Mouse (Mus musculus) heart, postnatal 0 days (tissue): ENCODE data around the gene Col4a2. TPM values are rescaled to one million over a fixed set of nuclear protein-coding genes. Genes with fewer than 3 reads are reported as not detected.

Experiments used
- ATAC-seq: fragments of 200-750 bp; cut with Nextera tagmentation; 2 replicates; pipeline ENCODE4 v1.8.0; 2017; ENCODE audit warnings: low read depth, moderate number of reproducible peaks, moderate library complexity; ENCODE audit not compliant: insufficient read depth
- DNase-seq: peaks from one replicate; pipeline ENCODE4 v3.0.0-alpha.2; 2016; ENCODE audit warnings: low spot score
- H3K27ac ChIP-seq: fragments of 300-500 bp; sonication (generic); 2 replicates; pipeline ENCODE4 v1.5.1; 2014; ENCODE audit warnings: low read depth, mild to moderate bottlenecking
- H3K27me3 ChIP-seq: fragments of 300-500 bp; sonication (generic); 2 replicates; pipeline ENCODE4 v1.6.1; 2014; ENCODE audit warnings: low read length, mixed read lengths; ENCODE audit not compliant: control insufficient read depth, insufficient read depth
- H3K36me3 ChIP-seq: fragments of 300-500 bp; sonication (generic); replicated peaks from 2 replicates; pipeline ENCODE4 v1.6.1; 2014; ENCODE audit warnings: low read length, mixed read lengths; ENCODE audit not compliant: control insufficient read depth, insufficient read depth
- H3K4me1 ChIP-seq: fragments of 300-500 bp; sonication (generic); 2 replicates; pipeline ENCODE4 v1.6.1; 2014; ENCODE audit warnings: antibody characterized with exemption; ENCODE audit not compliant: control insufficient read depth, insufficient read depth
- H3K4me2 ChIP-seq: fragments of 300-500 bp; sonication (generic); 2 replicates; pipeline ENCODE4 v1.6.1; 2014; ENCODE audit warnings: low read depth, mild to moderate bottlenecking, low read length, moderate library complexity
- H3K4me3 ChIP-seq: fragments of 300-500 bp; sonication (generic); 2 replicates; pipeline ENCODE4 v1.5.1; 2014; ENCODE audit warnings: low read depth, low read length
- H3K9ac ChIP-seq: fragments of 300-500 bp; sonication (generic); replicated peaks from 2 replicates; pipeline ENCODE4 v1.6.1; 2014; ENCODE audit warnings: low read depth, low read length, mixed read lengths
- H3K9me3 ChIP-seq: fragments of 300-500 bp; sonication (generic); replicated peaks from 2 replicates; pipeline ENCODE4 v1.6.1; 2016; ENCODE audit warnings: low read length; ENCODE audit not compliant: control insufficient read depth
- CTCF ChIP-seq: IDR thresholded peaks from 2 replicates; pipeline ENCODE4 v1.5.1; 2016; ENCODE audit warnings: antibody characterized with exemption, control low read depth, low read depth
- EP300 ChIP-seq: IDR thresholded peaks from 2 replicates; pipeline ENCODE4 v1.6.1; 2016; ENCODE audit warnings: antibody characterized with exemption, low read depth
- WGBS: fragments of 180-500 bp; shearing (Covaris S2); extraction: QIAGEN DNeasy Blood & Tissue Kit; methylation state at CpG from one replicate; pipeline ENCODE4 v1.1.7; 2014; 5-methylcytosine and 5-hydroxymethylcytosine counted together
- polyA plus RNA-seq: library from polyadenylated mRNA; unstranded; fragments of >200 nt; fragmentation: Nextera tagmentation; extraction: Ambion mirVana; gene quantifications from 2 replicates; pipeline ENCODE4 v1.2.1, GENCODE M21; 2015
- total RNA-seq: library from RNA; depleted of rRNA; stranded (reverse); fragments of >200 nt; gene quantifications from 2 replicates; pipeline ENCODE4 v1.2.3, GENCODE M21; 2014; ENCODE audit warnings: low replicate concordance; rRNA removed

Gene Col4a2
- 315 and 329 TPM in 2 replicates for total RNA-seq
- polyA plus RNA-seq: 87.7 and 98.5 TPM in 2 replicates

DNA sequence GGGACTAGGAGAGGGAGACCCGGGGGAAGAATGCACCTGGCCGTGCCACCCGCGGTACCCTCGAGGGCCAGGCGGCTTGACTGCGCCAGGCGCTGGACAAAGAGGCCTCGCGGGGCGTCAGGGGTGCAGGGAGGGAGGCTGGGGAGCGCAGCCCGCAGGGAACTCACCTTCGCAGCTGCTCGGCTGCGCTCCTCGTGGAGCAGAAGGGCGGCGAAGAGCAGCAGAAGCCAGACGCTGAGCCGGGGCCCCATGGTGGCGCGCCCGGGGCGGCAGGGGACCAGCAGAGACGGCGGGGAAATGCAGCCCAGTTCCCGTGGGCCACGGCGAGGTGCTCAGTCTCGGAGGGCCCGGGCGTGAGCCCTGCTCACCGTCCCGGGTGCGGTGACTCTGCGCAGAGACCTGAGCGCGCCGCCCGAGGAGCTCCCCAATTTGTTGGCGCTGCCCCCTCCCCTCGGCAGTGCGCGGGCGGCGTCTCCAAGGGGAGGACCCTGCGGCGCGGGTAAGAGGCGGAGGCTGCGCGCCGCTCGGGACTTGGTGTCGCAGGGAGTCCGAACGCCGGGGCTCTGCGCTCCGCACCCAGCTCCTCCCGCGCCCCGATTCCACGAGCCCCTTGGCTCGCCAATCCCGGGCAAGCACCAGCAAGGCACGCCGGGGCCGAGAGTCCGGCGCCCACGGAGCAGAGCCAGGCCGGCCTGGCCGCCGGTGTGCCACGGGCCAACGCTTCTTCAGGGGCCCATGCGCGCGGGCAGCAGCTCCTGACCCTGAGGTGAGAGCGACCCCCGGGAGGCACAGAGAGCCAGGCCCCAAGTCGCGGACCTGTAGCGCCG lies at the start of gene Col4a2, which contains the start of gene Col4a1:
Col4a2 (plus strand) TSS at position 457 of the 827 bp plus-strand sequence.
Col4a1 (minus strand) TSS at position 478 of the 827 bp plus-strand sequence.
- peak within 1 kb of the TSS; percentile 75 for H3K4me2 ChIP-seq
- H3K9me3 ChIP-seq: no peaks in the 10 kb centered on the region
- no peaks in the 10 kb centered on the region for H3K27me3 ChIP-seq
- peak within 1 kb of the TSS; percentile 91 for H3K9ac ChIP-seq
- peak within 1 kb of the TSS; percentile 92 for H3K27ac ChIP-seq
- H3K36me3 ChIP-seq: peaks cover 24% of the 10 kb centered on the region
- under 1% methylated on average over 66 of the region's 87 CpGs for WGBS
- H3K4me3 ChIP-seq: peak within 1 kb of the TSS; percentile 83
- DNase-seq (peak; percentile 80), ATAC-seq (peak; percentile 73)
- H3K4me1 ChIP-seq: peaks cover 66% of the 10 kb centered on the region
- TF ChIP-seq EP300 (no peak), CTCF (no peak; the same call in 1 of the 2 replicates)

DNA sequence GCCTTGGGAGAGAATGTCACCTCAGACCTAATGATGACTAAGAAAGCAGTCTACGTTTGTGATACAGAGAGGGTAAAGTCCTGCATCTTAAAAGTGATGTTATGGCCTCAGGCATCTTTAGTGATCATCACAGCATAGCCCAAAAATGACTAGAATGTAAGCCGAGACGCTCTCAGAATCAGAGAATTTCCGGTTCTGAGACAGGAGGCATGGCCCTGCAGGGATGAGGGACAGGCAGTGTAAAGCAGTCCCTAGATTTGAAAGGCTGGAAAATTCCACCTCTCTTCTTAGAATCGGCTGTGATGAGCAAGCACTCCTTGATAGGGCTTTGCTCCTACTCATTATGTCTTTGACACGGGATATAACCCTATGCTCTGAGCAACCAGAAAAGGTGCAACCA lies 48.8 kb upstream of the Col4a2 start:
- Histone ChIP-seq H3K36me3 (peaks cover 21% of the 10 kb centered on the region), H3K9me3 (no peaks in the 10 kb centered on the region), H3K4me3 (no peak overlapping the region), H3K4me2 (no peak overlapping the region), H3K9ac (no peak overlapping the region), H3K27me3 (no peaks in the 10 kb centered on the region), H3K4me1 (peaks cover 47% of the 10 kb centered on the region), H3K27ac (no peak overlapping the region)
- ATAC-seq (no peak), DNase-seq (no peak)
- WGBS: 60% methylated on average over 6 of the region's 6 CpGs
- TF ChIP-seq EP300 (no peak), CTCF (no peak)

DNA sequence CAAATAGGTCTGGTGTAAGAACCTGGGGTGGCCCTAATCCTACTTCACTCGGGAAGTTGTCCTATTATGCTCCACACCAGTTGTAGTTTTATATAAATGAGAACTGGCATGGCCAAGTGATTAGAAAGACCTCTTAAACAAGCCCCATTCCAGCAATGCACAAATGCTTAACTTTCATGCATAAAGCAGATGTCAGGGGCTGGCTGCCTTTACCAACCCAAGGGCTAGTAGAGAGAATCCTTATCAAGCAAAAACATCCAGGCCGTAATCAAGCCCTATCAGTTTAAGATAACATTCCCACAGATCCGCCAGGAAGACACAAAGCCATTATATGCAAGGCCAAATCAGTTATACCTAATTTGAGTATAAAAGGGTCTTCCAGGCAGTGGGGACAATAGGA lies 46.6 kb upstream of the Col4a2 start:
- TF ChIP-seq EP300: no peak
- no peak for TF ChIP-seq CTCF
- no peak overlapping the region for H3K27ac ChIP-seq
- H3K4me2 ChIP-seq: no peak overlapping the region
- no peaks in the 10 kb centered on the region for H3K27me3 ChIP-seq
- ATAC-seq (no peak), DNase-seq (no peak)
- WGBS: 55% methylated on average over 3 of the region's 3 CpGs
- H3K4me1 ChIP-seq: peaks cover 48% of the 10 kb centered on the region
- no peak overlapping the region for H3K9ac ChIP-seq
- no peaks in the 10 kb centered on the region for H3K9me3 ChIP-seq
- H3K36me3 ChIP-seq: peaks cover 21% of the 10 kb centered on the region
- no peak overlapping the region for H3K4me3 ChIP-seq

- WGBS: 58% methylated on average over 2 of the region's 2 CpGs
- Histone ChIP-seq H3K9ac (no peak overlapping the region), H3K4me2 (no peak overlapping the region), H3K36me3 (peaks cover 21% of the 10 kb centered on the region), H3K4me1 (peaks cover 49% of the 10 kb centered on the region), H3K4me3 (no peak overlapping the region), H3K27me3 (no peaks in the 10 kb centered on the region), H3K27ac (no peak overlapping the region), H3K9me3 (no peaks in the 10 kb centered on the region)
- ATAC-seq (no peak), DNase-seq (no peak)
- TF ChIP-seq CTCF (no peak), EP300 (no peak)
These were observed 46.1 kb upstream of the Col4a2 start for GRCm38 (mm10) chr8:11266471-11266870.

- Histone ChIP-seq H3K4me2 (no peak overlapping the region), H3K4me1 (peaks cover 58% of the 10 kb centered on the region), H3K9ac (no peak overlapping the region), H3K27me3 (no peaks in the 10 kb centered on the region), H3K4me3 (no peak overlapping the region), H3K9me3 (no peaks in the 10 kb centered on the region), H3K27ac (no peak overlapping the region), H3K36me3 (peaks cover 21% of the 10 kb centered on the region)
- 58% methylated on average over 6 of the region's 6 CpGs for WGBS
- no peak for TF ChIP-seq EP300
- TF ChIP-seq CTCF: no peak
- no peak for ATAC-seq
- no peak for DNase-seq
These were observed 43.9 kb upstream of the Col4a2 start for GRCm38 (mm10) chr8:11268753-11269152.
